ENCODE assay signal across 32 mouse cellular contexts in the genomic region with DNA sequence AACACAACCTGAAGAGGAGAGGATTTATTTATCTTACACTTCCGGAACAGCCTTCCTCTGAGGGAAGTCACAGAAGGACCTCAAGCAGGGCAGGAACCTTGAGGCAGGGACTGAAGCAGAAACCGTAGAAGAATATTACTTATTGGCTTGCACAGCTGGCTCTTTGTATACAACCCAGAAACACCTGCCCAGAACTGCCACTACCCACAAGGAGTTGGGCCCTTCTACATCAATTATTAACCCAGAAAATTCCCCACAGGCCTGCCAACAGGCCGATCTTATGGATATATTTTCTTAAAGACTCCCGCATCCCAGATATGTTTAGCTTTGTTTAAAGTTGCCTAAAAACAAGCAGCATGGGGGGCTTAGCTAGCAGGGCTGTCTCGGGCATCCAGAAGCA.
"Had no signal": no experiment of that assay in that cellular context is flagged by ENCODE, and none has a peak within 500 bp of the region (broad histone marks: within the 10 kb centered on the region; RNA-seq: fewer than 3 reads in every experiment).

No protein-coding gene starts in this region.

- H3K9me3 ChIP-seq: limb, embryonic 10.5 days; limb, embryonic 12.5 days; limb, embryonic 13.5 days; limb, embryonic 15.5 days; liver, embryonic 12.5 days; liver, embryonic 13.5 days; liver, embryonic 15.5 days; lung, embryonic 15.5 days; megakaryocyte, embryonic 14.5 days; midbrain, embryonic 10.5 days; midbrain, embryonic 12.5 days; midbrain, embryonic 13.5 days; midbrain, embryonic 15.5 days; neural tube, embryonic 12.5 days had no signal

- H3K27me3 ChIP-seq: limb, embryonic 12.5 days; limb, embryonic 13.5 days; limb, embryonic 15.5 days; liver, embryonic 12.5 days; liver, embryonic 13.5 days; liver, embryonic 15.5 days; lung, embryonic 15.5 days; midbrain, embryonic 12.5 days; midbrain, embryonic 13.5 days; midbrain, embryonic 15.5 days; neural tube, embryonic 12.5 days had no signal

- H3K27ac ChIP-seq: limb, embryonic 10.5 days; limb, embryonic 12.5 days; limb, embryonic 13.5 days; limb, embryonic 15.5 days; liver, embryonic 12.5 days; liver, embryonic 13.5 days; liver, embryonic 14.5 days; liver, embryonic 15.5 days; lung, embryonic 15.5 days; macrophage; midbrain, embryonic 10.5 days; midbrain, embryonic 12.5 days; midbrain, embryonic 13.5 days; midbrain, embryonic 15.5 days; neural tube, embryonic 12.5 days had no signal

- H3K4me3 ChIP-seq: limb, embryonic 10.5 days; limb, embryonic 12.5 days; limb, embryonic 13.5 days; limb, embryonic 15.5 days; liver, embryonic 12.5 days; liver, embryonic 13.5 days; liver, embryonic 15.5 days; lung, embryonic 15.5 days; megakaryocyte, embryonic 14.5 days; midbrain, embryonic 10.5 days; midbrain, embryonic 12.5 days; midbrain, embryonic 13.5 days; midbrain, embryonic 15.5 days; myocyte; neural tube, embryonic 12.5 days had no signal

- H3K9ac ChIP-seq: limb, embryonic 12.5 days; limb, embryonic 13.5 days; limb, embryonic 15.5 days; liver, embryonic 12.5 days; liver, embryonic 13.5 days; liver, embryonic 14.5 days; liver, embryonic 15.5 days; liver, postnatal 0 days; lung, embryonic 14.5 days; lung, embryonic 15.5 days; midbrain, embryonic 12.5 days; midbrain, embryonic 13.5 days; midbrain, embryonic 15.5 days; neural tube, embryonic 12.5 days had no signal

- ATAC-seq: liver, embryonic 12.5 days; liver, postnatal 0 days; lung, postnatal 0 days; midbrain, embryonic 13.5 days; midbrain, embryonic 15.5 days; midbrain, embryonic 16.5 days had no signal

- H3K36me3 ChIP-seq: limb, embryonic 10.5 days; limb, embryonic 12.5 days; limb, embryonic 13.5 days; limb, embryonic 15.5 days; liver, embryonic 12.5 days; liver, embryonic 13.5 days; liver, embryonic 15.5 days; lung, embryonic 15.5 days; midbrain, embryonic 10.5 days; midbrain, embryonic 12.5 days; midbrain, embryonic 13.5 days; midbrain, embryonic 15.5 days; neural tube, embryonic 12.5 days had no signal

- H3K4me1 ChIP-seq: limb, embryonic 10.5 days; limb, embryonic 12.5 days; limb, embryonic 13.5 days; limb, embryonic 15.5 days; liver, embryonic 15.5 days; midbrain, embryonic 10.5 days; midbrain, embryonic 12.5 days; midbrain, embryonic 13.5 days; midbrain, embryonic 15.5 days; neural tube, embryonic 12.5 days had no signal

- DNase-seq: left cerebral cortex, postnatal 4 days; liver; liver, embryonic 13.5 days; liver, postnatal 0 days; lung, adult 18-20 months; lung, adult 2 months; lung, embryonic 14.5 days; lung, postnatal 10 days; lung, postnatal 14 days; lung, postnatal 36 days; lung, postnatal 4 days; midbrain, embryonic 14.5 days had no signal

- H3K4me2 ChIP-seq: limb, embryonic 12.5 days; limb, embryonic 13.5 days; limb, embryonic 15.5 days; liver, embryonic 11.5 days; liver, embryonic 12.5 days; liver, embryonic 13.5 days; liver, embryonic 15.5 days; lung, embryonic 14.5 days; lung, embryonic 15.5 days; midbrain, embryonic 11.5 days; midbrain, embryonic 12.5 days; midbrain, embryonic 13.5 days; midbrain, embryonic 15.5 days; neural tube, embryonic 12.5 days had no signal
